In genomic region chr9:65188599-65188998, GRCm38 (mm10) we compare ENCODE assay signal across 9 mouse cellular contexts. TPM values are rescaled to one million over a fixed set of nuclear protein-coding genes. Genes with fewer than 3 reads are reported as not detected.
A peak's percentile ranks its signal among the peaks of the same experiment; 100 is the strongest.
DNase-seq lines count a peak whose midpoint lies in the region; ATAC-seq lines count a peak whose summit lies in the region.
"Had no signal": no experiment of that assay in that cellular context is flagged by ENCODE, and none has a peak within 500 bp of the region (broad histone marks: within the 10 kb centered on the region; RNA-seq: fewer than 3 reads in every experiment).

No protein-coding gene starts in this region.

- H3K27ac ChIP-seq in forebrain, embryonic 16.5 days (ENCODE audit: low read length), result no peak overlapping the region
- no peak overlapping the region for H3K27ac ChIP-seq in hindbrain, embryonic 13.5 days
- H3K27ac ChIP-seq: macrophage had no signal

- peak; percentile 91 for DNase-seq in MN1 (ENCODE audit: low spot score)
- peak; percentile 79 for DNase-seq in cerebellum, adult 11 months
- DNase-seq in layer of hippocampus, postnatal 36 days, result peak; percentile 77 to 80
- peak; percentile 96 for DNase-seq in lung, postnatal 36 days
- DNase-seq in retina, postnatal 1 day, result peak; percentile 94
- DNase-seq in thymus, postnatal 36 days, result peak; percentile 60 to 66

- no peaks in the 10 kb centered on the region for H3K27me3 ChIP-seq in forebrain, embryonic 16.5 days (replicated peaks; ENCODE audit: control insufficient read depth, insufficient read depth, low read length)
- H3K27me3 ChIP-seq in hindbrain, embryonic 13.5 days, result no peaks in the 10 kb centered on the region

- H3K36me3 ChIP-seq in forebrain, embryonic 16.5 days (ENCODE audit: control insufficient read depth, insufficient read depth), result no peaks in the 10 kb centered on the region
- H3K36me3 ChIP-seq in hindbrain, embryonic 13.5 days, result peaks cover 25% of the 10 kb centered on the region

- ATAC-seq in forebrain, embryonic 16.5 days, result peak; percentile 74
- ATAC-seq in hindbrain, embryonic 13.5 days (ENCODE audit: low FRiP score), result peak; percentile 59; the same call in 1 of the 2 replicates

- H3K4me2 ChIP-seq in forebrain, embryonic 16.5 days (ENCODE audit: low read length), result no peak overlapping the region
- no peak overlapping the region for H3K4me2 ChIP-seq in hindbrain, embryonic 13.5 days

- H3K9me3 ChIP-seq in forebrain, embryonic 16.5 days (ENCODE audit: control insufficient read depth, low read length), result no peaks in the 10 kb centered on the region
- H3K9me3 ChIP-seq in hindbrain, embryonic 13.5 days, result no peaks in the 10 kb centered on the region

- 0 out of 2 replicates have a peak, but pooled peaks cover 3% of the 10 kb centered on the region for H3K4me1 ChIP-seq in forebrain, embryonic 16.5 days (replicated peaks; ENCODE audit: control insufficient read depth, insufficient read depth, low read length)
- peaks cover 23% of the 10 kb centered on the region for H3K4me1 ChIP-seq in hindbrain, embryonic 13.5 days (replicated peaks)

- H3K4me3 ChIP-seq in forebrain, embryonic 16.5 days (replicated peaks; ENCODE audit: low read length), result no peak overlapping the region
- no peak overlapping the region for H3K4me3 ChIP-seq in hindbrain, embryonic 13.5 days

- no peak overlapping the region for H3K9ac ChIP-seq in forebrain, embryonic 16.5 days (replicated peaks; ENCODE audit: low read depth, low read length)
- no peak overlapping the region for H3K9ac ChIP-seq in hindbrain, embryonic 13.5 days

- WGBS in forebrain, embryonic 16.5 days, result 3% methylated on average over 3 of the region's 3 CpGs
- WGBS in hindbrain, embryonic 13.5 days, result 5% methylated on average over 3 of the region's 3 CpGs

RNA-seq across cellular contexts. Expression of gene Parp16, which starts 6.6 kb away (rescaled TPM):
- polyA plus RNA-seq in forebrain, embryonic 16.5 days (2015; fragmentation: Nextera tagmentation; extraction: Ambion mirVana), result 5.4 and 6.6 TPM in 2 replicates
- 5.9 and 6.1 TPM in 2 replicates for polyA plus RNA-seq in hindbrain, embryonic 13.5 days (2015; fragmentation: Nextera tagmentation; extraction: Ambion mirVana)
- 1 to 10 TPM; 4.6 to 4.9 TPM for total RNA-seq in layer of hippocampus, postnatal 36 days (2021)

RNA-seq across cellular contexts. Expression of gene Igdcc3, which starts 47.6 kb away (rescaled TPM):
- polyA plus RNA-seq in forebrain, embryonic 16.5 days (2015; fragmentation: Nextera tagmentation; extraction: Ambion mirVana), result 8.3 and 8.5 TPM in 2 replicates
- 13.8 and 15.5 TPM in 2 replicates for polyA plus RNA-seq in hindbrain, embryonic 13.5 days (2015; fragmentation: Nextera tagmentation; extraction: Ambion mirVana)
- total RNA-seq in layer of hippocampus, postnatal 36 days (2021), result 1 to 10 TPM; 3.1 to 4.4 TPM
- polyA plus RNA-seq: macrophage had no signal
